Mouse (Mus musculus) cerebellum, adult 11-12 months (tissue): ENCODE measurements around the gene Gpr89.
A peak's percentile ranks its signal among the peaks of the same experiment; 100 is the strongest.

Source experiments
- DNase-seq: peaks from one replicate; pipeline ENCODE4 v3.0.0; 2022

Gene Gpr89

DNA sequence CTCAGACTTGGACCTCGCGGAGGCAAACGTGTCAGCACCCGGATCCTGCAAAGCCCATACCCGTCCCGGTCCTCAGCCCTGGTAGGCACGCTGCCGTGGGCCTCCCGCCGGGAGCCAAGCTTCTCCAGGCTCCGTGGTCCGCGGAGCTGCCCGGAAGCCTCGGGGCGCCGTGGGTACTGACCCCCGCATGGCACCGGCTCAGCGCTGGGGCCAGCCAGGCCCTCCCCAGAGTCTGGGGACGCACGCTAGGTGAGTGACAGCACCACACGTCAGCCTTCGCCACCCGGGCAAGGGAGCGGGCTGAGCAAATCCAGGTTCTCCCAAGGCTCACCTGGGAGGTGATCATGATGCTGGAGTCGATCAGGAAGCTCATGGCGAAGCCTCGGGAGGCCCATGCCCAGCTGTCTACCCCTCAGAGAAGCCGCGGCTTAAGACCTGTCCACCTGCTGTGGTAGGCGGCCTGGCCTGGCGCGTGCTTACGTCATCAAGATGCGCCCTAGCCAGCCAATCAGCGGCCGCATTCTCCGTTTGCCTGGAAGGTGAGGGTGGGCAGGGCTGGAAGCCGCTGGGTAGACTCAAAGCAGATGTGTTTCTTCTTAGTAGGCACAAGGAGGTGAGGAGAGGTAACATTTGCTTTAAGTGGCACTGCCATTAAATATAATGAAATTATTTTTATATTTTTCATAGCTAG lies at the start of gene Gpr89:
TSS of gene Gpr89 (minus strand) at position 496 of the 691 bp plus-strand sequence.
- peak; percentile 95 for DNase-seq

DNA sequence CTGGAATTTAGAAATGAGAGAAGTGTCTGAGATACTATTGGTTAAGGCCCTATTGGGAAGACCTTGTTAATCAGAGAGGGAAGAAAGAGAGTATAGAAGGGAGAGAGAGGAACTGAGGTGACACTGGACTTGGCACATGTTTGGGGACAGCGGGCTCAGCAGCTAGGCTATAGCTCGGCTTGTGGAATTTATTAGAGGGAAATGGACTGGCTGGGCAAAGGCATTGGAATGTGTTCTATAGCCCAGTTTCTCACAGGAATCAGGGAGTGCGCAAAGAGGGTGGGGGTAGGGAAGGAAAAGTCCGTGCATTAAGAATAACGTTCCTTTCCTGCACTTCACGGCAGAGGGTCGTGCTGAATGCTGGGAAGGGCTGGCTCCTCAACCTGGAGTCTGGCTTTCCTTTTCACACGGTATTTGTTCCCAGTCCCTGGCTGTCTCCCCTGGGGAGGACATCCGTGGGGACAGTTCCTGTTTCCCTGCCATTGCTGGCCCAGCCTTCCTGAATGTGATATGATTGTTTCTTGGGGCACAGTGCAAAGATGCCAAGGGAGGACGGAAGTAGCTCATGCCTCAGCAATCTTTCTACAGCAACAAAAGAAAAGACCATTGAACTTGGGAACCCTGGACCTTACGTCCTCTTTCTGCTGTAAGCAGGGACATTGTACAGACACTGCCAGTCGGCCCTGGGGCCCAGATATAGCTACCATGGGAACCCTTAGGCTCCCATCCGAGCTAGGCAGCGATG lies 48.5 kb upstream of the Gpr89 start:
- DNase-seq, result no peak

DNA sequence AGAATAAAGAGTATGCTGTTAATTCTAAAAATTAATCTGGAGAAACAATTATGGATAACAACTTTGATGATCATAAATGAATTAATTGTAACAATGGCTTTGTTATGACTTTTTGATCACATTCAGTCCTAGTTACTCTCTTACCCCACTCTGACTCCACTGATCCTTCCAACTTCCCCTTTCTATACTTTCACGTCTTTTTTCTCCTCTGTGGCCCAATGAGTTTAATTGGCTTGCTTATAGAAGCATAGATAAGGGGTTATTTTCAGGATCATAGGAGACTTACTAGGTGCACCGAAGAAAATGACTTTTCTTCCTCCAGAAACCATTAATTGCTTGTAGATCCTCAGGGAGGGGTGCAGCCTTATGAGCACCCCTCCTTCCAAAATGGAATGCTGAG lies 37.6 kb upstream of the Gpr89 start:
- DNase-seq, result no peak

- DNase-seq, result peak; percentile 83
Observed at GRCm38 (mm10) chr3:96938738-96939137, 33.6 kb upstream of the Gpr89 start.

DNA sequence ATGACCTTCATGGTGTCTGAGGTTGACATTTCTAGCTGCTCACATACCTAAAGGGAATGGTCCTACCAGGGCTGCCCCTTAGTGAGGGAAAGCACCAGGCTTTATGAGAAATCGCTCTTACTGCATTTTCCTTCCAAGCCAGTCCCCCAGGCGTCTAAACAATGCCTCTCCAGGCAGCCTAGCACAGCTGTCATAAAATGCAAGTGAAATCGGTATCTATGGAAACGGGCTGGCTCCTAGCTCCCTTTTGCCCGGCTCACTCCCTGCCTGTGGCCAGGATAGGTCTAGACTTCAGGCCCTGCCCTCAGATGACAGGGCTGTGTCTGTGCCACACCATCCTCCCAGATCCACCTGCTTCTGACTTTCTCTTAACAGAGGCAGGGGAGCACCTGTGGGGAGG lies 32.5 kb upstream of the Gpr89 start:
- no peak for DNase-seq

DNA sequence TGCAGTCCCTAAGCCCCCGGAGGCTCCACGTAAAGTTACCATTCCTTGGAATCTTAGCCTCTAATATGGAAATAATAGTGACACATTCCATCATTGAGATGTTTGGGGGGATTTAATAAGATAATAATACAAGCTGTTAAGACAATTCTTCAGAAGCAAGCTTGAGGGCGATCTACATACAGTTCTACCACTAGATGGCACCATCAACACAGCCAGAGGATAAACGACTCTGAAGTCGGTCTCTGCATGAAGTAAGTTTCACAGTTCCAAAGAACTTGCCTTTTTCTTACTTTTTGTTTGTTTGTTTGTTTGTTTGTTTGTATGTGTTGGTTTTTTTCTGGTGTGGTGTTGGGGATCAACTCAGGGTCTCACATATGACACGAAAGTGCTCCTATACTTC lies 31.1 kb upstream of the Gpr89 start:
- DNase-seq, result no peak

DNA sequence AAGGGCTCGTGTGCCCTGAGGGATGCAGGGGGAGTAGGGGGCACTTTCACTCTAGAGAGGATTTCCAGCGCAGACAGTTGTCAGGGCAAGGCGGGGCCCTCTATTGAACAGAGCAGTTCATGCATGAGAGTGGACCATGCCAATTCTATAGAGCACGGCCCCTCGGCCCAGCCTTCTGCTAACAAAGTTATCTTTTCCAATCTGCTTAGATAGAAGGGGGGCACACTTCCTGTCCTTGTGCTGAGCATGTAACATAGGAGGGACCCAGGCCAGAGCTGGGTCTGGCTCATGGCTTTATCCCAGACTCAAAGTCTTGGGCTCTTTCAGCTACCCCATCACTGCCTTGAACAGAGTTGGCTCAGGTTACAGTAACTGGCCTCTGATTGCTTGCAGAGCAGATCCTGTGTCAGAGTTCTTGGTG lies 26.1 kb upstream of the Gpr89 start:
- DNase-seq, result no peak

- DNase-seq, result no peak
Observed at GRCm38 (mm10) chr3:96925920-96926319, 20.8 kb upstream of the Gpr89 start, which contains the start of gene Gja8. Gene Gja8 (minus strand): TSS chr3:96926020.

DNA sequence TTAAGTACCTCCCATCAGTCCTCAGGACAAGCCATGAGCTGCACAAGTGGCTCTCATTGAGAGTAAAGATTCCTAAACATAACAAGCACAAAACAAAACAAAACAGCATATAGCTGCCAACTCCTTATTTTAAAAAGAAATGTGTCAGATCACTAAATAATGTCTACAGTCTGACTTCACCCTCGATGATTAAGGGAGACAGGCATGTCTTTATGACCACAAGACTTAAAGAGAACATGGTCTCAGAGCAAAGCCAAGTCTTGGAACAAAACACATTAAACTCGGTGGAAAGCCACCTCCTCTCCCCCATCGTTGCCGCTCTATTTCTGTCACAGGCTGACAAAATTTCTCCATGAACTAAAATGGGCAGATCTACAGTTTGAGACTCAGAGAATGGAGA lies 19.5 kb upstream of the Gpr89 start:
- DNase-seq, result no peak

GRCm38 (mm10) chr3:96920991-96921390 lies 15.8 kb upstream of the Gpr89 start:
- DNase-seq, result no peak

DNA sequence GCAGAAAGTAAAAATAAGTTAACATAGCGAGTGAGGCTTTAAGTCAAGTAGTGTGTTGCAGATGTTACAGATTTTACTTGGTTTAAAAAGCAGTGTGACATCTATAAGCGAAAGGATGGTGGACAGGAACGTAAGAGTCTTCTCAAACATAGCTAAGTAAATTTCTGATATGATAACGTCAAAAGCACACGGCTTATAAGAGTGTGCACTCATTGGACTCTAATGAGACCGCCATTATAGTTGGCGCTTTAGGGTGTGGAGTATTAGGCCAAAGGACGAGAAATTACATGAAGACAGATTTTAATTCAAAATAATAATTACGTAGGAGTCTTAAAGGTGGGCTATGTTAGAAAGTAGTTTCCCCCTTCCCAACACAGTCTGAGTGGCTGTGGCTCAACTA lies 446 bp upstream of the Gpr89 start:
- DNase-seq, result no peak

- no peak for DNase-seq
Observed at GRCm38 (mm10) chr3:96904393-96904792, 753 bp downstream of the Gpr89 start, which contains the start of gene Gja5. Gene Gja5 (plus strand): TSS chr3:96904693.

- DNase-seq, result no peak
Observed at GRCm38 (mm10) chr3:96902336-96902999, 2.7 kb downstream of the Gpr89 start.

DNA sequence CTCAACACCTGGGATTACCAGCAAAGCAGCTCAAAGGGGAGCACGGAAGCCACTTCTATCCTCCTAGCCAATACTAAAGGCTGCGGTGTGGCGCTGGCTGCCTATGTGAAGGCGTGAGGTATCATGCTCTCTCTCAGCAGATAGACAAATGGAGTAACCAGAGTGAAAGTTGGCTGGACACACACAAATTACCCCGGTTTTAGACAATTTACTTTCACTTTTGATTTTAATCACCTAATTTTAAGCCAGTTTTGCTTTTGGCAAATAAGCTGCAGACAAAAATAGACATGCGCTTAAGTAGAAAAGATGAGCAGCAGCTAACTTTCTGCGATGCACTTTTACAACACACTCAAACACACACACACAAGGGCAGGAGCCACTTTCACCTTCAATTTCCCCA lies 21.5 kb downstream of the Gpr89 start:
- DNase-seq, result no peak

DNA sequence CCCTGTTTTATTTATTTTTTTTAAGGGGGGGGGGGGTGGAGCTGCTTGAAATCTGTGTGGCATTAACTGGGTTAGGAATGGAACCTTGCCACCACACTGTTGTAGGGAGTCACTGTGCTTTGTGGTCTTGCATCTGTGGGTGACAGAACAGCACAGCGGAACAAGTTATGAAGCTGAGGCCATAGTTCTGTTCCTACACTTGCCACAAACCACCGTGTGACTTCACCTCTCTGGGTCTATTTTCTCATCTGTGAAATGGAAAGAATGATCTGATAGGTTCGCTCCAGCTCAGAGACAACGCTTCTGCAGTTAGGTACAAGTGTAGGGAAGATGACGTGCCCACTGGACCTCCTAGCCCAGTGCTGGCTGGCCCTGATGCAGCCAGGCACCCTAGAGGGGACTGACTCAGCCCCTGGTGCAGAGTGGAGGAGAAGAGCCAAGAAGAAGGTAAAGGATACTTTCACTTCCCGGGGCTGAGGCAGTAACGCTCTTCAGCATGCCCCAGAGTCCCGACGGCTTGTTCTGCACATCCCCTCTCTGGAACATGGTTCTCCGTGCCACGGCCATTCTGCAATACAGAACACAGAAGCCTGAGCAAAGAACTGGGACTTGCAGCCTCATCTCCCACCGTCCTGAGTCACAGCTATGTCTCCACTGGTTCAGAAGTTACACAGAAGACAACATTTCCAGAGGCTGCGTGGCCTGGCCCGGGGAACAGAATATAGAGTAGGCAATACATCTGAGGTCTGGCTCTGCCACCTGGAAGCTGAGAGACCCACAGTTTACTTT lies 22.9 kb downstream of the Gpr89 start:
- DNase-seq, result no peak

GRCm38 (mm10) chr3:96881557-96881956 lies 23.6 kb downstream of the Gpr89 start:
- no peak for DNase-seq

DNA sequence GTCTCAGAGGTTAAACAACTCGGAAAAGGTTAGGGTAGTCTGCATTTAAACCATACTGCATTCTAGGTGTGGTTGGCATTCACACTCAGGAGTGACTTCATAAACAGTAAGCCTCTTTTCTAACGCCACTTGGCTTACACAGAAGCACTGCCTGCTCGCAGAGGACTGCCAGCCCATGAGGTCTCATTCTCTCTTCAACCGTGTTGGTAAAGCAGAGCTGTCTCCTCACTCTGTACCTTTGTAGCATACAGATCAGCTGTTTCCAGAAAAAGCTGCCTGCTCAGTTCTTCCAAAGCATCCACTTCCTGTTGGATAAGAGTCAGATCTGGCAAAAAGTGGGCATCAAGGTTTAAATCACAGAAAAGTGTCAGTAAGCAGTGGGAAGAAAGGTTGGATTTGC lies 24.8 kb downstream of the Gpr89 start:
- DNase-seq, result no peak

DNA sequence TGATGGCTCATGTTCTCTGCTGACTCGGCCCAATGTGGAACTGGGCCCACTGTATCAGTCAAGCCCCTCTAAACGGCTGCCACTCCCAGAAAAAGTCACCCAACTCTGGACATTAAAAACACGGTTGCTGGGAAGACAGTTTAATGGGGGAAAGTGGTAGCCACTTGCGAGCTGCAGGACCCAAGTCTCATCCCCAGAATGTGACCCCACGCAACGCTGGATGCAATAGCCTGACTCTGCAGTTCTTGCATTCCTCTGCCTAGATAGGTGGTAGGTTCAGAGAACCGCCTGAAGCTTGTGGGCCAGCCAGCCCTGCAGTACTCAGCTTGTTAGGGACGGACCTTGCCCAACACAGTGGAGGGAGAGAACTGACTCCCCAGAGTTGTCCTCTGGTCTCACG lies 25.6 kb downstream of the Gpr89 start:
- no peak for DNase-seq

DNA sequence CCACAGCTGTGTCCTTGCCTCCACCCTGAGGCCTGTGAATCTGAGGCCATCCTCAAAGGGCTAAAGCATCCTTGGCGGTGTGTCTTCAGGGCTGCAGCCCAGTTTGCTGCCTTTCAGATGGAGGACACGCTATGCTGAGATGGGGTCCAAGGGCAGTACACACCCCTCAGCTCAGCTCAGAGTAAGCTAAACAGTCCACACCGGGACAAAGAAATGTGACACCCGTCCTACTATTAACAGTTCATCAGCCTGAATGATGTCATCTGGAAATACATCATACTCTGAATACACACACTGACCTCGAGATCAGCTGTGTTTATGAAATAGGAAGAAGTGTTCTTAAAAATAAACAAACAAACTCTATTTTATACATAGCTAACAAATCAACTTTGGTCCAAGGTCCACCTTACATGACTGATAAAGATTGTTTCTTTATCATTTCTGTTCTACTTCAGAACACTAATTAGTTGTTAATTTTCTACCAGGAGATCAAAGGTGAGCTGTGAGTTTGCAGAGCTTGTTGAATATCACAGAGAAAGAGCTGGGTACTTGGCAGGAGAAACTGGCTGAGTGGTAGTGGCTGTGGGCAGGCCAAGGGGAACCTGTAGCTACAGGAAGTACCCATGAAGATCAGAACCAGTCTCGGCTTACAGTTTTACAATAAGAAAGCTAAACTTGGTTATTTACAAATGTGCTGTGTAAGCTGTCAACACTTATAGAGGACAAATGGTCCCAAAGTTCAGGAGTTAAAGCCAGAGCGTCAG lies 30.2 kb downstream of the Gpr89 start:
- no peak for DNase-seq

DNA sequence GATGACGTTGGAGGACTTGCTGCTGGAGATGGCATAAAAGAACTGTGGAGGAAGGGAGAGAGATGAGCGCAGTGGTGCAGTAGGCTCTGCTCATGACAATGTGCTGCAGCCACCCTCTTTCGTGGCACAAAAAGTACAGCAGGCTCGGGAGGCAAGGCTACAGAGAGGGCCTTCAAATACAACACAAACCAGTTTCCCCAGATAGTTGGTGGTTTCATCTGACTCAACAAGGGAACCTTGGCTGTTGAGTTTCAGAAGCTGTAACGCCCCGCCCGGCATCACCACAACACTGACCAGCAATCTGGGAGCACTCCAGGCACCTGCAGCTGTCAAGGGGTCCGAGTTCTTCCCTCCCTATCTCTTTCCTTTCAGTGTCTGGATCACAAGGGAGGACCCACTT lies 32.6 kb downstream of the Gpr89 start:
- no peak for DNase-seq

GRCm38 (mm10) chr3:96871070-96871469 lies 34.1 kb downstream of the Gpr89 start:
- DNase-seq, result no peak

DNA sequence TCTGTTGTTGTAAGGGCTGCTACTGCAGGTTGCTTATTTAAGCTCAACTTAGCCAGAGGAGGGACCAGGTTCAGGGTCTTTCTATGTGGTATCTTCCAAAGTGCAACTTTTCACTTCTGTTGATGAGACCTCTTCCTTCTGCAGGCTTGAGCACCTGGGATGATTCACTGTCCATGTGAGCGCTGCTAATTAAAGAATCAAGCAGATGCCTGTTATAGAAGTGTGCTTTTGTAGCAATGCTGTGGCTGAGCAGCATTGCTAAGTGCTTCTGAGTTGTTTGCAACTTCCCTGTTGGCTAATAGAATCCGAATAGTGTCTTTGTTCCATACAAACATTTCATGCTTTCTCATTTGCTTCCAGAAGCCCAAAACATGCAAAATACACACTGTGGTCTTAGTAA lies 34.9 kb downstream of the Gpr89 start:
- DNase-seq, result no peak
